Mouse (Mus musculus): ENCODE measurements around the gene Myadm. TPM values are rescaled to one million over a fixed set of nuclear protein-coding genes. Genes with fewer than 3 reads are reported as not detected.

The Myadm gene
- 36.9 and 38.5 TPM in 2 replicates for polyA plus RNA-seq (2014; fragmentation: Nextera tagmentation; extraction: Ambion mirVana)

DNA sequence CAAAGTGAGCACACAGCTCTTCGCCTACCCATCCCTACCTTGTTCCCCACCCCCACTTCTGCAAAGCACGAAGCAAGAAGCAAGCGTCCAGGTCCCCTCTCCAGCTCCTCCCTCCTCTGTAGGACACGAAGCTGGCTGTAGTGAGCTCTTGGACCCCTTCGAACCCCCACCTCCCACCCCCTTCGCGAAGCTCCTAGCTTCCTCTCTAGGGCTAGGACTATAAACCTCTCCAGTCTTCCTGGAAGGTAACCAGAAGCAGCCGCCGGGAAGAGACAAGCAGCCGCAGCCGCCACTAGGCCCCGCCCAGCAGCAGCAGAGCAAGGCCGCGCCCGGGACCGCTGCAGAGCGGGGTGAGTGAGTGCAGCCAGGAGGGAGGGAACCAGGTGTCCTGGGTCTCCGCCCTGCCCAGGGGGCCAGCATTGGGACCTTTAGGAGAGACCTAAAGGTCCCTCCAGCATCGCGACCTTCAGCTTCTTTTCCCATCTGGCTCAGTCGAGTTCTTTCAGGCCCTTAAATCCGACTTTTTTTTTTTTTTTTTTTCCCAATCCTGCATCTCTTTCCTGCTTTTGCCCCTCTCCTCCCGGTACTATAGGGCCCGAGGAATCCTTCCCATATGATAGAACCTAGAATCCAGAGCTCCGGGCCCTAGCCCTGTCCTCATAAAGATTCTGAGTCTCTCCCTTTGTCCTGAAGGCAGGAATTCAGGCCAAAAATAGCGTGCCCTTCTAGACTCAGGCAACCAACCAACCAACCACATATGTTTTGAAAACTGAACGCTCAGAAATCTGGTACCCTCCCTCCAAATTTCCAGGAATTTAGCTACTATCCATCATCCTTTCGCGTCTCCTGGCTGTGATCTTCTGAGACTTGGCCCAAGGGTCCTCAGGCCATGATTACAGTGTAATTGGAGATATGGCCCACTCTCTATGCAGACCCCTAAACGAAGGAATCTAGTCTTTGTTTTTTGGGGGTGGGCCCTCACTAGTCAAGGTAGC lies at the start of gene Myadm, which contains the start of gene Prkcg:
Gene Myadm (plus strand): TSS at position 105 of the 995 bp plus-strand sequence.
Gene Prkcg (plus strand): TSS at position 204 of the 995 bp plus-strand sequence.
- ATAC-seq (replicated peaks; ENCODE audit: insufficient number of reproducible peaks, low FRiP score, low TSS enrichment, low read depth) (peak; percentile 36), DNase-seq (ENCODE audit: low spot score) (peak; percentile 83)
- H3K4me1 ChIP-seq (ENCODE audit: control insufficient read depth, insufficient read depth, low read length) = no peaks in the 10 kb centered on the region
- H3K27me3 ChIP-seq (ENCODE audit: control insufficient read depth, insufficient read depth, low read length) = no peaks in the 10 kb centered on the region
- peak within 1 kb of the TSS; percentile 38 for H3K4me3 ChIP-seq (ENCODE audit: low read depth, low read length)
- WGBS = 1% methylated on average over 30 of the region's 30 CpGs
- peak within 1 kb of the TSS; percentile 72 for H3K27ac ChIP-seq (replicated peaks; ENCODE audit: low read depth, low read length)
- H3K4me2 ChIP-seq (ENCODE audit: low read depth, low read length) = peak within 1 kb of the TSS; percentile 76
- no peaks in the 10 kb centered on the region for H3K36me3 ChIP-seq (replicated peaks; ENCODE audit: control insufficient read depth, insufficient read depth, low read depth, low read length)
- peak within 1 kb of the TSS; percentile 69 for H3K9ac ChIP-seq (replicated peaks; ENCODE audit: low read length)
- no peaks in the 10 kb centered on the region for H3K9me3 ChIP-seq (replicated peaks; ENCODE audit: control insufficient read depth, low read length)

DNA sequence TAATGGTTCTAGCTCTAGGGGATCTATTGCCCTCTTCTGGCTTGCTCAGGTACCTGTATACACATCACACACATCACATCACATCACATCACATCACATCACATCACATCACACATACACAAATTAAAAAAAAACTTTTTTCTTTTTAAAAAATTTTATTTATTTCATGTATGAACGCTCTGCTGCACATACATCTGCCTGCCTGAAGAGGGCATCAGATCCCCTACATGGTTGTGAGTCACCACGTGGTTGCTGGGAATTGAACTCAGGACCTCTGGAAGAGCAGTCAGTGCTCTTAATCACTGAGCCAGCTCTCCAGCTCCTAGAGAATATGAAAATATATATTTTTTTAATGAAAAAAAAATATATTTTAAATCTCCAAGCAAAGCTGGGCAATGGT lies 49.7 kb upstream of the Myadm start:
- H3K4me2 ChIP-seq (ENCODE audit: low read depth, low read length) = no peak overlapping the region
- no peak for ATAC-seq (replicated peaks; ENCODE audit: insufficient number of reproducible peaks, low FRiP score, low TSS enrichment, low read depth)
- no peaks in the 10 kb centered on the region for H3K4me1 ChIP-seq (ENCODE audit: control insufficient read depth, insufficient read depth, low read length)
- no peak overlapping the region for H3K9ac ChIP-seq (replicated peaks; ENCODE audit: low read length)
- no peaks in the 10 kb centered on the region for H3K36me3 ChIP-seq (replicated peaks; ENCODE audit: control insufficient read depth, insufficient read depth, low read depth, low read length)
- no peaks in the 10 kb centered on the region for H3K9me3 ChIP-seq (replicated peaks; ENCODE audit: control insufficient read depth, low read length)
- H3K4me3 ChIP-seq (ENCODE audit: low read depth, low read length) = no peak overlapping the region
- 81% methylated on average over 2 of the region's 2 CpGs for WGBS
- H3K27me3 ChIP-seq (ENCODE audit: control insufficient read depth, insufficient read depth, low read length) = no peaks in the 10 kb centered on the region
- DNase-seq (ENCODE audit: low spot score) = no peak
- H3K27ac ChIP-seq (replicated peaks; ENCODE audit: low read depth, low read length) = no peak overlapping the region

DNA sequence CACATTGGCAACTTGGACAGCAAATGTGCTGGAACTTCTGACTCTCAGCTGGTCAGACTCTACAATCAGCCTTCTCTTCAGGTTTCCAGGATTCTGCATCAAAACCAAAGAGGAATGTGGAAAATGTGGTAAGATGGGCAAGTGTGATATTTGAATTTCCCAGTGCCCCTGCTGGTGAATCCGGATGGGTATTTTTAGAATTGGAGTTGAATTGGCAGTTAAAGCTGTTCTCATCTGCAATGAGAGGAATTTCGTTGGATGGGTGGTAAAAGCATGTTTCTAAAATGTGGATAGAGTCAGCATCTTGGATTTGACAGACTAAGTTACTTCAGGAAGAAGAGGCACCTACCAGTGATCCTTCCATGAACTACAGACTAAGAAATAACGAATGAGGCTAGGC lies 28.2 kb upstream of the Myadm start:
- Histone ChIP-seq H3K4me3 (ENCODE audit: low read depth, low read length) (no peak overlapping the region), H3K27me3 (ENCODE audit: control insufficient read depth, insufficient read depth, low read length) (peaks cover 7% of the 10 kb centered on the region; the same call in 1 of the 2 replicates), H3K9me3 (replicated peaks; ENCODE audit: control insufficient read depth, low read length) (no peaks in the 10 kb centered on the region), H3K4me2 (ENCODE audit: low read depth, low read length) (no peak overlapping the region), H3K27ac (replicated peaks; ENCODE audit: low read depth, low read length) (no peak overlapping the region), H3K36me3 (replicated peaks; ENCODE audit: control insufficient read depth, insufficient read depth, low read depth, low read length) (no peaks in the 10 kb centered on the region), H3K9ac (replicated peaks; ENCODE audit: low read length) (no peak overlapping the region), H3K4me1 (ENCODE audit: control insufficient read depth, insufficient read depth, low read length) (no peaks in the 10 kb centered on the region)
- ATAC-seq (replicated peaks; ENCODE audit: insufficient number of reproducible peaks, low FRiP score, low TSS enrichment, low read depth) (no peak), DNase-seq (ENCODE audit: low spot score) (no peak)
- 63% methylated on average over 3 of the region's 3 CpGs for WGBS

DNA sequence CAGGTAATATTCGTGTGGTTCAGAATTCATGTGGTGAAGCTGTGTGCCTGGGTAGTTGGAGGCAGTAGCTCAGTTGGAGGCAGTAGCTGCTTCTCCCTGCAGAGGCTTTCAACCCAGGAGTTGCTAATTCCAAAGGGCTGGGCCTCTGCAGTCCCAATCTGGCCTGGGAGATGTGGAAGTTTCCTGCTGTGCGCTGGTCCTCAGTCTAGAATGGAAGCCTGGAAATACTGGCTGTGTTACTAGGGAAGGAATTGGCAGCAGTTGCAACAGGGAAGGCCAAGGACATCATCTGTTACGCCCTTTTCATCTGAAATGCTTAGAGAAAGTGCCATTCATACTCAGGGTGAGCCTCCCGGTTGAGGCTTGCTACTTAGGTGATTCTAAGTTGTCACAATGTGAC lies 27.4 kb upstream of the Myadm start:
- H3K9ac ChIP-seq (replicated peaks; ENCODE audit: low read length) = no peak overlapping the region
- H3K27ac ChIP-seq (replicated peaks; ENCODE audit: low read depth, low read length) = no peak overlapping the region
- no peak for DNase-seq (ENCODE audit: low spot score)
- WGBS = 60% methylated on average over 4 of the region's 4 CpGs
- H3K4me2 ChIP-seq (ENCODE audit: low read depth, low read length) = no peak overlapping the region
- H3K27me3 ChIP-seq (ENCODE audit: control insufficient read depth, insufficient read depth, low read length) = peaks cover 7% of the 10 kb centered on the region; the same call in 1 of the 2 replicates
- ATAC-seq (replicated peaks; ENCODE audit: insufficient number of reproducible peaks, low FRiP score, low TSS enrichment, low read depth) = no peak
- H3K4me1 ChIP-seq (ENCODE audit: control insufficient read depth, insufficient read depth, low read length) = no peaks in the 10 kb centered on the region
- no peaks in the 10 kb centered on the region for H3K36me3 ChIP-seq (replicated peaks; ENCODE audit: control insufficient read depth, insufficient read depth, low read depth, low read length)
- H3K4me3 ChIP-seq (ENCODE audit: low read depth, low read length) = no peak overlapping the region
- no peaks in the 10 kb centered on the region for H3K9me3 ChIP-seq (replicated peaks; ENCODE audit: control insufficient read depth, low read length)

DNA sequence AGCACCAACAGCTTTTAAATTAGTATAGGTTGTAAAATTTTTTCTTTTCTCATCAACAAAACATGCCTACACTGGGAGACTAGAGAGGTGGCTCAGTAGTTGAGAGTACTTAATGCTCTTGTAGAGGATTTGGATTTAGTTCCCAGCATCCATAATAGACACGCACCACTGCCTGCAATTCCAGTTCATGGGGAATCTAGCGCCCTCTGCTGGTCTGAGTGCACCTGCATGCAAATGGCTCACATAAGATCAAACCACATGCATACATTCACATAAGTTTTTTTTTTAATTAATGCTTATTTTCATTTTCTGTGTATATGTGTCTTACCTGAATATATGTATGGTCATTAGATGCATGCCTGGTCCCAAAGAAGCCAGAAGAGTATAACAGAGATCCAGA lies 26.1 kb upstream of the Myadm start:
- H3K4me2 ChIP-seq (ENCODE audit: low read depth, low read length) = no peak overlapping the region
- no peaks in the 10 kb centered on the region for H3K9me3 ChIP-seq (replicated peaks; ENCODE audit: control insufficient read depth, low read length)
- H3K4me3 ChIP-seq (ENCODE audit: low read depth, low read length) = no peak overlapping the region
- no peaks in the 10 kb centered on the region for H3K4me1 ChIP-seq (ENCODE audit: control insufficient read depth, insufficient read depth, low read length)
- no peak overlapping the region for H3K27ac ChIP-seq (replicated peaks; ENCODE audit: low read depth, low read length)
- 33% methylated on average over 2 of the region's 2 CpGs for WGBS
- H3K9ac ChIP-seq (replicated peaks; ENCODE audit: low read length) = no peak overlapping the region
- DNase-seq (ENCODE audit: low spot score) = peak; percentile 45
- peaks cover 7% of the 10 kb centered on the region; the same call in 1 of the 2 replicates for H3K27me3 ChIP-seq (ENCODE audit: control insufficient read depth, insufficient read depth, low read length)
- H3K36me3 ChIP-seq (replicated peaks; ENCODE audit: control insufficient read depth, insufficient read depth, low read depth, low read length) = no peaks in the 10 kb centered on the region
- no peak for ATAC-seq (replicated peaks; ENCODE audit: insufficient number of reproducible peaks, low FRiP score, low TSS enrichment, low read depth)

DNA sequence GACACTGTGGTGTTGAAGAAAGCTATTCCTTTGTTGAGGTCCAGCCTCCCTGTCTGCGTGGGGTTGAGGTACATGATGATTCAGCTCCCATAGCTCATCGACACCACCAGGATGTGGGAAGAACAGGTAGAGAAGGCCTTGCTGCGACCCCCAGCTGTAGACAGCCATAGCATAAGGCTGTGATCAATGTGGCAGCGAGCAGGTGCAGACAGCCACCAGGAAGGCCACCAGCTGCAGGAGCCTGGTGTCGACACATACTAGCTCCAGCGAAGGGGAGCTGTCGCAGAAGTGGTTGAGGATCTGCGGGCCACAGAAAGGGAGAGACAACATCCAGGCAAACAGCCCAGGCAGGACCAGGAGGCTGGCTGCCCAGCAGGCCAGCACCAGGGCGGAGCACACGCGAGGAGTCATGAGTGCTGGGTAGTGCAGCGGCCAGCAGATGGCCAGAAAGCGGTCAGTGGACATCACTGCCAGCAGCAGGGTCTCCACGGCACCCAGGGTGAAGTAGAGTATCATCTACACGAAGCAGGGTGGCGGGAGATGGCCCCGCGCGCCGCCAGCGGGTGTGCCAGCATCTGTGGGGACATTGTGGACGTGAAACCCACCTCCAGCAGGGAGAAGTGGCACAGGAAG lies 24.4 kb upstream of the Myadm start:
- no peaks in the 10 kb centered on the region for H3K4me1 ChIP-seq (ENCODE audit: control insufficient read depth, insufficient read depth, low read length)
- no peak overlapping the region for H3K27ac ChIP-seq (replicated peaks; ENCODE audit: low read depth, low read length)
- 35% methylated on average over 22 of the region's 22 CpGs for WGBS
- H3K36me3 ChIP-seq (replicated peaks; ENCODE audit: control insufficient read depth, insufficient read depth, low read depth, low read length) = no peaks in the 10 kb centered on the region
- H3K27me3 ChIP-seq (ENCODE audit: control insufficient read depth, insufficient read depth, low read length) = peaks cover 7% of the 10 kb centered on the region; the same call in 1 of the 2 replicates
- no peak overlapping the region for H3K9ac ChIP-seq (replicated peaks; ENCODE audit: low read length)
- DNase-seq (ENCODE audit: low spot score) (no peak), ATAC-seq (replicated peaks; ENCODE audit: insufficient number of reproducible peaks, low FRiP score, low TSS enrichment, low read depth) (no peak)
- H3K4me2 ChIP-seq (ENCODE audit: low read depth, low read length) = no peak overlapping the region
- H3K9me3 ChIP-seq (replicated peaks; ENCODE audit: control insufficient read depth, low read length) = no peaks in the 10 kb centered on the region
- H3K4me3 ChIP-seq (ENCODE audit: low read depth, low read length) = no peak overlapping the region

DNA sequence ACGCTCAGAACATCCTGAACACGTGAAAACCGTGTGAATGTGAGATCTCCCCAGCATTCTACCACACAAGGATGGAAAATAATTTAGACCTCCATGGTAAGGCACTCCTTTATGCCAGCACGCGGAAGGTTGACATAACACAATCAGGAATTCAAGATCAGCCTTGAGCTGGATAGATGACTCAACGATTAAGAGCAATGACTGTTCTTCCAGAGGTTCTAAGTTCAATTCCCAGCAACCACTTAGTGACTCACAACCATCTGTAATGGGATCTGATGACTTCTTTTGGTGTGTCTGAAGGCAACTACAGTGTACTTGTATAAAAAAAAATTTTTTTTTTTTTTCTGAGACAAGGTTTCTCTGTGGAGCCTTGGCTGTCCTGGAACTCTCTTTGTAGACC lies 23.6 kb upstream of the Myadm start:
- Histone ChIP-seq H3K27ac (replicated peaks; ENCODE audit: low read depth, low read length) (no peak overlapping the region), H3K9me3 (replicated peaks; ENCODE audit: control insufficient read depth, low read length) (no peaks in the 10 kb centered on the region), H3K4me3 (ENCODE audit: low read depth, low read length) (no peak overlapping the region), H3K36me3 (replicated peaks; ENCODE audit: control insufficient read depth, insufficient read depth, low read depth, low read length) (no peaks in the 10 kb centered on the region), H3K4me2 (ENCODE audit: low read depth, low read length) (no peak overlapping the region), H3K4me1 (ENCODE audit: control insufficient read depth, insufficient read depth, low read length) (no peaks in the 10 kb centered on the region), H3K27me3 (ENCODE audit: control insufficient read depth, insufficient read depth, low read length) (peaks cover 7% of the 10 kb centered on the region; the same call in 1 of the 2 replicates), H3K9ac (replicated peaks; ENCODE audit: low read length) (no peak overlapping the region)
- ATAC-seq (replicated peaks; ENCODE audit: insufficient number of reproducible peaks, low FRiP score, low TSS enrichment, low read depth) = no peak
- no peak for DNase-seq (ENCODE audit: low spot score)
- WGBS = 61% methylated on average over 6 of the region's 6 CpGs

DNA sequence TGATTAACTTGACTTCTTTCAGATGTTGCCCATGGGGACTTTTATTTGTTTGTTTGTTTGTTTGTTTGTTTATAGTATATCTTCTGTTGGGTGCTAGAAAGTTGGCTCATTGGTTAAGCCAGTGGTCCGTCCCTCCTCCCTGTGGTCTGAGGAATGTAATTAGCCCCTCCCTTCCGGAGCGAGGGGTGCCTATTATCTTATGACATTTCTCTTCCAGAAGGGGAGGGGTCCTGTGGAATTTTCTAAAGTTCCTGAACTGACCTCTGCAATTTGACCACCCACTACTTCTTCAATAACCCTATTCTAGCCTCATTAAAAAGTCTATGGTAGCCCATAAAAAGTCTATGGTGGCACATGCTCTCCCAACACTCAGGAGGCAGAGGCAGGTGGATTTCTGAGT lies 21.6 kb upstream of the Myadm start:
- H3K9me3 ChIP-seq (replicated peaks; ENCODE audit: control insufficient read depth, low read length) = no peaks in the 10 kb centered on the region
- H3K27me3 ChIP-seq (ENCODE audit: control insufficient read depth, insufficient read depth, low read length) = peaks cover 7% of the 10 kb centered on the region; the same call in 1 of the 2 replicates
- no peak overlapping the region for H3K9ac ChIP-seq (replicated peaks; ENCODE audit: low read length)
- no peak overlapping the region for H3K4me2 ChIP-seq (ENCODE audit: low read depth, low read length)
- no peaks in the 10 kb centered on the region for H3K36me3 ChIP-seq (replicated peaks; ENCODE audit: control insufficient read depth, insufficient read depth, low read depth, low read length)
- 66% methylated on average over 3 of the region's 3 CpGs for WGBS
- DNase-seq (ENCODE audit: low spot score) = no peak
- no peak overlapping the region for H3K27ac ChIP-seq (replicated peaks; ENCODE audit: low read depth, low read length)
- H3K4me1 ChIP-seq (ENCODE audit: control insufficient read depth, insufficient read depth, low read length) = no peaks in the 10 kb centered on the region
- no peak for ATAC-seq (replicated peaks; ENCODE audit: insufficient number of reproducible peaks, low FRiP score, low TSS enrichment, low read depth)
- H3K4me3 ChIP-seq (ENCODE audit: low read depth, low read length) = no peak overlapping the region

Data from embryonic facial prominence, embryonic 11.5 days (tissue).